Mouse (Mus musculus) adrenal gland, postnatal 10 days (tissue): ENCODE results near the gene Scgb1b10. TPM values are rescaled to one million over a fixed set of nuclear protein-coding genes. Genes with fewer than 3 reads are reported as not detected.
"Not testable (repeated sequence)": the region's sequence is repeated elsewhere in the genome, so short reads cannot be mapped to it uniquely, and the experiment has no call there.

Experiments used
- DNase-seq: peaks from one replicate; pipeline ENCODE4 v3.0.0; 2021; ENCODE audit warnings: mixed read lengths
- long read RNA-seq, 2 experiments: library from polyadenylated mRNA; stranded (forward); transcript quantifications; one replicate each; pipeline ENCODE4 v2.0.0; 2021
- total RNA-seq, 2 experiments: library from RNA; stranded (reverse); gene quantifications; 2 replicates each; pipeline ENCODE4 v1.2.3; 2021

The Scgb1b10 gene
- not detected for total RNA-seq
- long read RNA-seq, experiment 1: 0 reads
- long read RNA-seq, experiment 2: 0 reads

GRCm38 (mm10) chr7:32100553-32100952, at the start of gene Scgb1b10:
Gene Scgb1b10, plus strand, starts transcription at chr7:32100853.
- not testable (repeated sequence) for DNase-seq

Other genes starting within 250 kb of the Scgb1b10 start
- gene Scgb2b11, start 110.3 kb downstream of the Scgb1b10 start, total RNA-seq: not detected
- gene Scgb1b11, start 122.0 kb downstream of the Scgb1b10 start, total RNA-seq: not detected
- not detected for gene Scgb2b12, start 226.4 kb downstream of the Scgb1b10 start, total RNA-seq
- not detected for gene Scgb1b12, start 233.3 kb downstream of the Scgb1b10 start, total RNA-seq